Mouse (Mus musculus) kidney, adult 2 months (tissue): ENCODE results near the gene Cltc.

ENCODE experiments used
- CTCF ChIP-seq: fragments of 200-500 bp; conservative IDR thresholded peaks from 2 replicates; pipeline ENCODE4 v1.5.1; 2011; ENCODE audit warnings: low read depth, mild to moderate bottlenecking, control low read depth, low read length, moderate library complexity, mixed read lengths; ENCODE audit not compliant: insufficient read depth, insufficient read length
- POLR2A ChIP-seq: fragments of 200-500 bp; IDR thresholded peaks from one replicate; pipeline ENCODE4 v1.6.1; 2011; ENCODE audit warnings: low read depth, low read length, control low read depth

- TF ChIP-seq CTCF (no peak), POLR2A (no peak)
Observed at GRCm38 (mm10) chr11:86734993-86735392, 22.4 kb downstream of the Cltc start.
